Mouse (Mus musculus): ENCODE measurements around the gene Slc18a3. TPM values are rescaled to one million over a fixed set of nuclear protein-coding genes. Genes with fewer than 3 reads are reported as not detected.

Gene Slc18a3
- total RNA-seq (2017): not detected in 2 replicates

GRCm38 (mm10) chr14:32464601-32465505 lies at the start of gene Slc18a3:
Slc18a3 (minus strand) TSS chr14:32464850.
- ATAC-seq (replicated peaks; ENCODE audit: low read depth, poor library complexity, severe bottlenecking): no peak

- ATAC-seq (replicated peaks; ENCODE audit: low read depth, poor library complexity, severe bottlenecking): peak; percentile 74
Observed at GRCm38 (mm10) chr14:32513336-32514032, 48.8 kb upstream of the Slc18a3 start, which contains the start of gene Ercc6. Ercc6 (plus strand) TSS chr14:32513521.

GRCm38 (mm10) chr14:32512912-32513311 lies 48.3 kb upstream of the Slc18a3 start:
- no peak for ATAC-seq (replicated peaks; ENCODE audit: low read depth, poor library complexity, severe bottlenecking)

GRCm38 (mm10) chr14:32509443-32509961 lies 44.9 kb upstream of the Slc18a3 start:
- ATAC-seq (replicated peaks; ENCODE audit: low read depth, poor library complexity, severe bottlenecking): 0 out of 2 replicates have a peak, but pooled peaks have one; percentile 30

GRCm38 (mm10) chr14:32508105-32508835 lies 43.6 kb upstream of the Slc18a3 start:
- ATAC-seq (replicated peaks; ENCODE audit: low read depth, poor library complexity, severe bottlenecking): peak; percentile 63

- no peak for ATAC-seq (replicated peaks; ENCODE audit: low read depth, poor library complexity, severe bottlenecking)
Observed at GRCm38 (mm10) chr14:32507216-32507615, 42.6 kb upstream of the Slc18a3 start.

- no peak for ATAC-seq (replicated peaks; ENCODE audit: low read depth, poor library complexity, severe bottlenecking)
Observed at GRCm38 (mm10) chr14:32506329-32506728, 41.7 kb upstream of the Slc18a3 start.

GRCm38 (mm10) chr14:32503897-32504296 lies 39.2 kb upstream of the Slc18a3 start:
- ATAC-seq (replicated peaks; ENCODE audit: low read depth, poor library complexity, severe bottlenecking): no peak

- ATAC-seq (replicated peaks; ENCODE audit: low read depth, poor library complexity, severe bottlenecking): peak; percentile 60
Observed at GRCm38 (mm10) chr14:32502764-32503688, 38.4 kb upstream of the Slc18a3 start.

GRCm38 (mm10) chr14:32501303-32501702 lies 36.7 kb upstream of the Slc18a3 start:
- no peak for ATAC-seq (replicated peaks; ENCODE audit: low read depth, poor library complexity, severe bottlenecking)

- ATAC-seq (replicated peaks; ENCODE audit: low read depth, poor library complexity, severe bottlenecking): no peak
Observed at GRCm38 (mm10) chr14:32496115-32496850, 31.6 kb upstream of the Slc18a3 start.

GRCm38 (mm10) chr14:32492521-32492920 lies 27.9 kb upstream of the Slc18a3 start:
- ATAC-seq (replicated peaks; ENCODE audit: low read depth, poor library complexity, severe bottlenecking): peak; percentile 65; the same call in 1 of the 2 replicates

GRCm38 (mm10) chr14:32482061-32482460 lies 17.4 kb upstream of the Slc18a3 start:
- peak; percentile 83 for ATAC-seq (replicated peaks; ENCODE audit: low read depth, poor library complexity, severe bottlenecking)

GRCm38 (mm10) chr14:32477581-32477980 lies 12.9 kb upstream of the Slc18a3 start:
- no peak for ATAC-seq (replicated peaks; ENCODE audit: low read depth, poor library complexity, severe bottlenecking)

GRCm38 (mm10) chr14:32476559-32476958 lies 11.9 kb upstream of the Slc18a3 start:
- no peak for ATAC-seq (replicated peaks; ENCODE audit: low read depth, poor library complexity, severe bottlenecking)

- peak; percentile 78 for ATAC-seq (replicated peaks; ENCODE audit: low read depth, poor library complexity, severe bottlenecking)
Observed at GRCm38 (mm10) chr14:32472996-32473395, 8.3 kb upstream of the Slc18a3 start.

GRCm38 (mm10) chr14:32467606-32468005 lies 3.0 kb upstream of the Slc18a3 start:
- ATAC-seq (replicated peaks; ENCODE audit: low read depth, poor library complexity, severe bottlenecking): peak; percentile 47; the same call in 1 of the 2 replicates

- ATAC-seq (replicated peaks; ENCODE audit: low read depth, poor library complexity, severe bottlenecking): no peak
Observed at GRCm38 (mm10) chr14:32465889-32466288, 1.2 kb upstream of the Slc18a3 start, which contains the start of gene Chat. Chat (minus strand) TSS chr14:32465989.

All from common myeloid progenitor, adult 5-6 weeks (primary cell).